Mouse (Mus musculus) layer of hippocampus, postnatal 10 days (tissue): ENCODE data around the gene Cmklr1. TPM values are rescaled to one million over a fixed set of nuclear protein-coding genes. Genes with fewer than 3 reads are reported as not detected.
A peak's percentile ranks its signal among the peaks of the same experiment; 100 is the strongest.

Experiments
- DNase-seq, 2 experiments: peaks; one replicate each; pipeline ENCODE4 v3.0.0; 2021; ENCODE audit warnings: low spot score in 2 of 2
- total RNA-seq, 2 experiments: library from RNA; stranded (reverse); gene quantifications; 2 replicates each; pipeline ENCODE4 v1.2.3; 2021

Gene Cmklr1
- total RNA-seq, 2 experiments from 2014 or later, result 3.6 to 5.4 TPM

DNA sequence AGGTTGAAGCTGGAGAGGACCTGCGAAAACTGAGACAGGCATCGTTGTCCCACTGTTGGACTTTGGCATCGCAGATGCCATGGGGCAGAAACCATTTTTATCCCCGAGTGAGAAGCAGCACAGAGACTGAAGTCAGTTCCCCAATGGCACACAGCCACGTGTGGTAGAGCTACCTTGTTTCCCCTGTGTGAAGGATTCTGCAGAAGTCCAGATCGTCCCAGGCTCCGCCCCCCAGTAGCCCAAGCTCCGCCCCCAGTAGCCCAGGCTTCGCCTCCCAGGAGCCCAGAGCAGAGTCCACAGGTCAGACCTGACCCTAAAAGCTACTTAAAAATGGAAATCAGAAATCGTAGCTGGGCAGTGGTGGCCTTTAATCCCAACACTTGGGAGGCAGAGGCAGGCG, 4.0 kb upstream of the Cmklr1 start:
- DNase-seq, result no peak

DNA sequence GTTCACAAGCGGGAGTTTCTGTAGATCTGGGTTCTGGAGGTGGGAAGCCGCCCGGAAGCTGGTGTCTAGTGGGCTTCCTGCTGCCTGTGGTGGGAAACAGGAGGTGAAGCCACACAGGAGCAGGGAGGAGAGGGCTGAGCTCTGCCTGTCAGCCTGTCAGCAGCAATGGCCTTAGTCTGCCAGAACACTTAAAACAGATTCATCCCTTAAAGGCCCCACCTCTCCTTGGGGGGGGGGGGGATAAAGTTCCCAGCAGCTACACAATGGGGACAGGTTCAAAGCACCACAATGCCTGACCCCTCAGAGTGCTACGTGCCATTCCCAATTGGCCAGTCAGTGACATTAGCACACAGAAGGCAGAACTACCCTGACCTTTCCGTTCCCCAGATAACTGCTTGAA, 2.0 kb upstream of the Cmklr1 start:
- DNase-seq, result no peak

DNA sequence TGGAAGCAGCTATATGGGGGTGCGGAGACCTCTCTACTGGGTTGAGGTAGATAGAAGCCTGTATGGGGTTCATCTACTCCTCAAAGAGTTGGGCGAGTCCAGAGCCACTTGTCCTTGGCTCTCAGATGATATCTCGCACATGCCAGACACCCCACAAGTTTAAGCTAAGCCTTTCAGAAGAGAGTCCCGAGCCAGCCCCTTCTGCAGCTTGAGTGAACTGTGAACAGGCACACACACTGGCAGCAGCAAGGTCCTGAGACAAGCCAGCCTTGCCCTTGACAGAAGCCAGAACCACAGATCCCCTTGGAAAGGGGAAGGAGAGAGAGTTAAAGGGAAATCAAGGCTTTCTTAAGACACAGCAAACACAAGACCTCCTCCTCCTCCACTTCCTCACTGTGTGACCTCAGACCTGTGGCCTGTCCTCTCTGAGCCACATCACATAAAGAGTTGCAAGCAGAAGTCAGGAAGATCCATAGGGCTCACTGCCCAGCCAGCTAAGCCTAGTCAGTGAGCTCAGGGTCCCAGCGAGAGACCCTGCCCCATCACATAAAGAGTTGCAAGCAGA, 1.5 kb downstream of the Cmklr1 start:
- DNase-seq, result no peak

DNA sequence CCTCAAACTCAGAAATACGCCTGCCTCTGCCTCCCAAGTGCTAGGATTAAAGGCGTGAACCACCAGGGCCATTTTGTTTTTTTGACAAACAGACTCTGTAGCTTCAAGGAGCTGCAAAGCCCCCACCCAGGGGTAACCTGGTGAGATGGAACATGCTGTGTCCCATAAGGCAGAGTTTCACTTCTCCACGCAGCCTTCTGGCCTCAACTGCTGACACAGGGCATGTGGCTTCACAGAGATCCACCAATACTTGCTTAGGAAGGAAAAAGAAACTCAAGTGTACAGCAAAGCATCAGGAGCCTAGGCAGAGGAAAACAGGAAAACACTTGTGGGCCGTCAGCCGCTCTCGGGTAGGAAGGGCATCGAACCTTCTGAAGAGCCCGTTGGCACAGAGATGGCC, 3.1 kb downstream of the Cmklr1 start:
- no peak for DNase-seq

DNA sequence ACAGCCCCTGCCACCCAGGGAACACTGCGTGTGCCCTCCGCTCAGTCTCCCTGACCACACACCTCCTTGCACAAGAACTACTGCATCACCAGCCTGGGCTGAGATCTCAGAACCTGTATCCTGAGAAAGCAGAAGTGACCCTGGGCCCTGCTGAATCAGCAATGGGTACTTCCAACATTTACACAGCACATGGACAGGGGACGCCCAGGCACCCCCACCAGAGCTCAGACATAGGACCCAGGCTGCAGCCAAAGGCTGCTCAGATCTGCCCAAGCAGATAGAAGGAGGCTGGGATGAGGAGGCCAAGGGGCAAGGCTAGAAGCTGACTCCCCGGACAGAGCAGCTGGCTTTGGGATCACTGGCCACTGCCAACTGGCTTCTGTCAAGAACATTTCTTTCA, 5.7 kb downstream of the Cmklr1 start:
- DNase-seq, result peak in 1 of 2 experiments; percentile 31

DNA sequence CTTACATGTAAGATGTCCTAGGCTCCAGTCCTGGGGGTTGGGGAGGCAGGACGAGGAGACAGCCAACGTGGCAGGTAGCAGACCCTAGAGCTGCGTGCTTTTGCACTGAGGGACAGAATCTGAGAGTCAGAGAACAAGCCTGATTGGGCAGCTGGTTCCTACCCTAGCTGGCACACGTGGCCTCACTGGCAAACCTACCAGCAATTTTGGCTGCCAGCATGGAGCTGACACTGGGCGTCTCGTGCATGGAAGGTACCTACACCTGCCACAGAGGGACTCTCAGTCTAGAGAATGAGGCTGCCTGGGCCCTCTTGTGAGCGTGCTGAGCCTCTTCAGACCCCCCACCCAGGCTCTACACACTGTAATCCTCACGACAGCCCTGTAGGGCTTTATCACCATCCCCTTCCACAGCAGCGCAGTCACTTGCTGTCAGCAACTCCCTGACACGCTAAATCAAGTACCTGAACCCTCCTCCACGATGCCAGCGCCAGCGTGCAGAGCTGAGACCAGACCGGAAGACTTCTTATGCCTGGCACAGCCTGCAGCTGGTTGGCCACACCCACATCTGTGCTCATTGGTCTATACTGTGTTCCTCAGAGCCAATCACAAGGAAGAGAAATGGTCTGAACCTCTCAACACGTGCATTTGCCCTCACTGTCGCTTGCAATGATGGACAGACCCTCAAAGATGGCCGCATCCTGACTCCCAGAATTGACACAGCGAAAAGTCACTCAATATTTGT, 6.9 kb downstream of the Cmklr1 start:
- DNase-seq, result peak; percentile 34 to 52

DNA sequence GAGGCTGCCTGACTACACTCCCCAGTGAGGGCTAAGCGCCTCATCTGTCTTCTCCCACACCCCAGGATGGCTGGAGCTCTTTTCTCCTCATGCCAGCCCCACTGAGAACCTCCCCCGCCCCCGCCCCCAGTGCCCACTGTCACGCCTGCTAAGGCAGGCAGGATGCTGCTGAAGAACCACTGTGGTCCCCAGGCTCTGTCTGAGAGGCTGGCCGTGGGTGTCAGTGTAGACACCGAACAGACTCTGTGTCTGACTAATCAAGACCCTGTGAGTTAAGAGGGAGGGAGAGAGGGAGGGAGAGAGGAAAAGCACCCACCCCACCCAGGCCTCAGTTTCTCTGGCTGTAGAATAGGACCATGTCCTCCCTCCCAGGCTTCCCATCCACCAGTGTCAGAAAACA, 9.2 kb downstream of the Cmklr1 start:
- DNase-seq, result no peak

DNA sequence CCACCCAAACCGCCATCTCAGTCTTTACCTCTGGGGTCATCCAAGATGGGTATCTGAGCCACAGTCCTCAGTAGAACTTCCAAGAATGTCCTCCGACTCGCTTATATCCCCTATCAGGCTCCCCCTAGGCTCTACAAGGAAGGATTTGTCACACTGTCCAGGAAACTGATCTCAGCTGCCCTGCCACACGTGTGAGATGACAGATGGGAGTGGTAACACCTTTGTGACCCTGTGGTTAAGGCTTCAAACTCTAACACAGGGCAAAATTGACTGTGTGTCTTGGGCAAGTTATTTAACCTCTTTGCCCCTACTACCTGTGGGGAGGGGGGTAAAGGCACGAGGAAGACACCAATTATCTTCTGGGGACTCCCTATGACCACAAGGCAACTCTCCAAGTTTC, 11.1 kb downstream of the Cmklr1 start:
- no peak for DNase-seq

DNA sequence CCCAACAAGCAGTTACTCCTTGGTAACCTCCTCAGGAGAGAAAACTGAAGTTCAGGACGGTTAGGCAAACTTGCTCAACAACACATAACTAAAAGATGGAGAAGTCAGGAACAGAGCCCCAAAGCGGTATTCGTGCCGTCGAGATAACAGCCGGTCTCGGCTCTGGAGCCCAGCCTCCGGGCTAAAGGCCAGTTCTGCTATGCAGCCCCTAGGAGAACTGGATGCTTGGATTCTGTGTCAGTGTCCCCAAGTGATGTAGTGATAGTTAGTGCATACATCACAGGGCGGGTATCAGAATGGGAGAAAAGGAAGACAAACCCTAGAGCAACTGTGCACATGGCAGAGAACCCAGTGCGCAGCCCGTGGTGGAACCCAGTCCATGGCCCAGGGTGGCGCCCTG, 12.2 kb downstream of the Cmklr1 start:
- DNase-seq, result no peak

DNA sequence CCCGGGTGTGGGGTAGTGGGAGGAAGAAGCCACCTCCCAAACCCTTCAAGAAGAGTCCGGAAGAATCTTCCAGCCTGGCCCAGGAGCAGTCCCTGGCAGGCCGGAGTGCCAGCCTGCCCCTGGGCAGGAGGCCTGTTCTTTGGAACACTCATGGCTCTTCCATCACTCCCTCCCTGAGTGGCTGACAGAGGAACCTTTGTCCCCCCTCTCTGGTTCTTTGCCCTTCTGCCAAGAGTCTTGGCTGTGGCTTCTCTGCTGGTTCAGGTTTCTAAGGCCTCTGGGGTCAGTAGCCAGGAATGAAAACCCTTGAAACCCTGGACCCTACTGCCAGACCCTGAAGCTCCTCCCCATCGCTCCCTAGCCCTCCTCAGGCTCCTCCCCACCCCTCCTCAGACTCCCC, 12.6 kb downstream of the Cmklr1 start:
- peak in 1 of 2 experiments; percentile 38 for DNase-seq

DNA sequence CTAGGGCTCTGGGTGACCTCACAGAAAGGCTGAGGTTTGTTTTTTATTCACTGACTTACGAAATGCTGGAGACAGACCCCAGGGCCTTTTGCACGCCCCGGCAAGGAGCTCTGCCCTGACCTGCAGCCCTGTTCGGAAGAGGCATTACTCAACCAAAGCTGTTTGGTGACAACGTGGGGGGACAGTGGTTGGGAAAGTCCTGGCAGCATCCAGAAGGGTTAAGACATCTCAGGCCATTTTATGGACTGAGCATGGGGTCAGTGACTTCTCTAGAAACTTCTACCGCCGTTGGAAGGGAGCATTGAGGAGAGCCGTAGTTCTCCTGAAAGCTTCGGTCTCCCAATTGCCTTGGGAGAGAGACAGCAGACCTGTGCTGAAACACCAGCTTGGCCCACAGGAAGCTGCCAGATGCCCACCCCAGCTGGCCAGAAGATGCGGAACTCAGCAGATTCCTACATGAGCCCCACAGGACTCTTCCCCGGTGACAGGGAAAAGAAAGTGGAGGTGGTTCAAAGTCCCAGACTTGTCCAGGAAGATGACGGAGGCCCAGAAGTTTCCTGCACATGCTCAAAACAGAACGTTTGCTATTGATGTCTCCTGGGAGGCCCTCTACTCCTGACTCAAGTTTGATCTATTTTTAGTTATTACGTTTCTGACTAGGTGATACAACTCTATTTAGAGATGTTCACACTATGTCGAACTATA, 14.2 kb downstream of the Cmklr1 start:
- no peak for DNase-seq

DNA sequence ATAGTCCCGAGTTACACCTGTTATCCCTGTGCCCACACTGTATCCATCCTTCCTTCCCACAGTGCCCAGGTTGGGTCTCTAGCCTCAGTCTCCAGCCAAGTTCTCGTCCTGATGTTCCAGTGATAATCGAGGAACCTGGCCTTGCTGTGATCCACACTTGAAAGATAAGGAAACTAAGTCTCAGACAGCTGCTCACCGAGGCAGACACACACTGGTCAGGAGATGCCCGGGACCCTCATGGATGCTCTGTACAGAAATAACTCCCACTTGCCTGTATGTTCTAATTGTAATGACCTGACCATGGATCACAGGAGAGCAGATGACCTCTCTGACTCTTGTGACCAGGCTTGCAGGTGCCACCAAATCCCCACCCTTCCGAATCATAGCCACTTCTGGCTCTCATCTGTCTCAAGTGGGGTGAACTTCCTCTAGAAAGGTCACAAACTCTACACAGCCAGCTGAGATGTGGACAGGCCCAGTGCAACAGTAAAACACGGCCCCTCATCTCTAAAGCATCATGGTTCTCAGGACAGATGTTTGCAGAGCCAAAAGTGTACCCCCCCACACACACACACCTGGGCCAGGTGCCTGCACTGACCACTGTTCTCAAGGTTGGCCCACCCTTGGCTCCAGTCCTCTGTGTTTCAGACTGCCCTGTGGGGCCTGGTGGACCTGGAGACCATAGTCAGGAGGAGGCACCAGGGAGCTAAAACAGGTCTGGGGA, 15.2 kb downstream of the Cmklr1 start:
- DNase-seq, result no peak

DNA sequence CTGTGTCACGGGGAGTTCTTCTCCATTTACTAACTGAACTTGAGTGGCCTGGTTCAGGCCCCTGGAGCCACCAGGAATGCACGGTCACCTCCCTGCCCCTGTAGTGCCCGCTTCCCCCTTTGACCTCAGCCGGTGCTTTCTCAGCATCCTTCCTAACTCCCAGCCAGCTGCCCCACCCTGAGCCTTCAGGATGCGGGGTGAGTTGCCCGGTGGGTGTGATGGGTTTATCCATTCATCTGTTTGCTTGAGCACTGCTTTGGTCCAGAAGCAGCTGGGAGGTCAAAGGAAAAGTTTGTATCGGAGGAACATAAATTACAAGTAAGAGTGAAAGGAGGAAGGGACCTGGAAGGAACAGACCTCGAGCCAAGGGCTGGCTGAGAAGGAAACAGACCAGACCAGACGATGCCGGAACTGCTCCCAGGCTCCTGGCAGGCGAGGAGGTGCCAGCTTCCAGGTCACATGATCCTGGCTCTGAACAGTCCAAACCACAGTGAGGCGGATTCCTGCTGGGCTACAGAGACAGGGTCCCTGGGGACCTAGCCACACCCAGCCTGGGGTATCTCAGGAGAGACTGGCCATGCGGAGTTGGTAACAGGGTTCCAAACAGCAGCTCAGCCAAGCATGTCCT, 16.1 kb downstream of the Cmklr1 start:
- DNase-seq, result peak; percentile 61 to 68

DNA sequence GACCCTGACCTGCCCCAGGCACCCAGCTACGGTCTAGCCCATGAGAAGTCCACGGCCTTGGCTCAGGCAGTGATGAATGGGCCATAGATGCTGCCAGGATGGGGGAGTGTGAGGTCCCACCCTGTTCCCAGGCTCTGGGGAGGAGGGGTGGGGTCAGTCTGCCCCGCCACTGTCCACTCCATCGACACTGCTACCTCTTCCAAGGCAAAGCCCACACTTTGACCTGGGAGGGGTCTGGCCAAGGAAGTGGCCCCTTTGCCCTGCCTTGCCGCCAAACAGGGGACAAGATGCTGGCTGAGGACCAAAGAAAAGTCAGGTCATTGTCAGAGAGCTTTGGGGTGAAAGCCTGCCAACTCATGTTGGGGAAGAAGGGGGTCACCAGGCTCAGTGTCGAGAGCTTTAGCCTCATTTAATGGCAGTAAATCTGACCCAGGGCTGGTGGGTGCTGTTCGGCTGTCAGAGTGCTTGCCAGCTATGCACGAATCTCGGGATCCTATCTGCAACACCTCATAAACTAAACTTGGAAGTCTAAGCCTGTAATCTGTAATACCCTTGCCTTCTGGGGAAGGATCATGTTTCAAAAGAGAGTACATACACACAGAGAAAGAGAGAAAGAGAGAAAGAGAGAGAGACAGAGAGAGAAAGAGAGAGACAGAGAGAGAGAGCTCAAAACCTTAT, 17.1 kb downstream of the Cmklr1 start:
- no peak for DNase-seq

DNA sequence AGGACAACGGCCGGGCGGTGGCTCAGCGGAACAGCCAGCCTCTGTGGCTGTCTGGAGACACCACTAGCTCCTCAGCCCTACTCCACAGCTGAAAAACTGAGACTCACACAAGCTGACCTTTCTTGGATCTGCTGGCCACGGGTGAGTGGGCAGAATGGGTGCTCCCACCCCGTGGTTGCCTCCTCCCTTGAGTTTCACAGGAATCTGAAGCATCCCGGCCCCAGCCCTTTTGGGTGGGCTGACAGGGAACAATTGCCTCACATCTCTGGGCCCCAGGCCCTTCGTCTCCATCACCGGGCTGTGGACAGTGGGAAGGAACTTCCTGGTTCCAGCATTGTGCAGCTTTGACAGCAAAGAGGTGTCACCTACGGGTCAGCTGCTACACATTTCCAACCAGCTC, 20.1 kb downstream of the Cmklr1 start:
- DNase-seq, result no peak

DNA sequence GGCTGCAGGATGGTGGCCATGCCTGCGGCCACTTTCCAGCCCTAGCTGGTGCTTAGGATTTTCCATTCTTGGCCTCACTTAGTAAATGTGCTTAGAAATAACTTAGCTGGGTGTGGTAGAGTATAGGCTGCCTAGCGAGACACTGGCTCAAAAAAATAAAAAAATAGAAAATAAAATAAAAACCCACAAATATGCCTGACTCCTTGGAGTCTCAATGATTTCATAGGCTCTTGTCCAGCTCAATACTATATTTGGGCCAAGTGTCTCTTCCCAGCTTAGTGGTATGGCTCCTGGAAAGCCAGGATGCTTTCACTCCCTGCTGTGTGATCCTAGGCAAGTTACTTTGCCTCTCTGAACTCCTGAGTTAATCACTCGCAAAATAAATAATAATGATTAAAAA, 21.0 kb downstream of the Cmklr1 start:
- DNase-seq, result no peak

DNA sequence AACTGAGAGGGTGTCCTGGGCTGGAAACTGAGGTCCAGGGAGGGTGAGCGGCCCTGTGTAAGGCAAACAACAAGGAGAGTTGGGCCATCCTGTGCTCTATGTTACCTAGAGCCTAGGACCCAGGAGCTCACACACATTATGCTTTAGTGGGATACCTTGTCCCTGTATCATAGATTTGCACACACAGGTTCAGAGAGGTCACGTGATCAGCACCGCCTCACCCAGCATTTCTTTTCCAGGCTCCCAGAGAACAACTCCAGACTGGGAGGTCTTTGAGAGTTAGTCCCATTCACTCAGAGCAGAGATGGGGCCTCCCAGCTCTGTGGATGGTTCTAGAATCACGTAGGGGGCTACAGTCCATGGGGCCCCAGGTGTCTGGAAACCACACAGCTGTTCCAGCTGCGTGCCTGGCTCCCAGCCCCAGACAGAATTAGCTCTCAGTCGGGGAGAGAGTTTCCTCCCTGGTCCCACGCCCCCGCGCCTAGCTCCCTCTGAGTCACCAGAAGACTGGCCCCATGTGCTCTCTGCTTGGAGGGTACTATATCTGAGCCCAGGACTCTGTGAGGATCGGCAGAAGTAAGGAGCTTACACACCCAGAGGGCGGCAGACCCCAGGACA, 22.3 kb downstream of the Cmklr1 start:
- no peak for DNase-seq

DNA sequence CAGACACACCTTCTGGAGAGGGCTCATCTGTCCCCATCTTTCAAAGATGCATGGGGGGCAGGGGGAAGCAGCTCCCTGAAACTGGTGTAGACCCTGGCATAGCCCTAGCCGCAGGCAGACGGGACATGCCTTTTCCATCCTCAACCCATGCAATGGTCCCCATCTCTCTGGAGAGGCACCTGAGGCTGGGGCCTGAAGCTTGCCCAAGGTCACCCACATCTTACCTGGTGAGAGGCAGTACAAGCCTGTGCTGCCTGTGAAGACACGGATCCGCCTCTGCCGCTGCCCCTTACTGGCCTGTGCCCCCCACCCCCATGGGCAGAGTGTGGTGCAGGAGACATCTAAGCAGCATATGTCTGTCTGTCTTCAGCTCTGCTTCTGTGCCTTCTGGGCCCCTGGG, 23.2 kb downstream of the Cmklr1 start:
- no peak for DNase-seq

DNA sequence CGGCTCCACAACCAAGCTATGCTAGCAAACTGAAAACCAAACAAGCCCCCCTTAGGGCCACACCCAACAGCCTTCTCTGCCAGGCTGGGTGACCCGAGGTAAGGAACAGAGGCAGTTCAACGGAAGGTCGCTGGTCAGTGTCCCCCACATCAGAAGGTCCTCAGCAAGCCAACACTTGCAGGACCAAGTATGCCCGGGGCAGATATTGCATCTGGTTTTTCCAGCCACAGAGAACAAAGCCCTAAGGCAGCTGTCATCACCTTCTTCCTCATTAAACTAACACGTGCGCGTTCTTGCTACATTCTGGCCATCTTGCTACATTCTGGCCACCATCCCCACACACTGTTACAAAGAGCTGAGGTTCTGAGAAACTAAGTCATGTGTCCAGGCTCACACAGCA, 23.9 kb downstream of the Cmklr1 start:
- no peak for DNase-seq

DNA sequence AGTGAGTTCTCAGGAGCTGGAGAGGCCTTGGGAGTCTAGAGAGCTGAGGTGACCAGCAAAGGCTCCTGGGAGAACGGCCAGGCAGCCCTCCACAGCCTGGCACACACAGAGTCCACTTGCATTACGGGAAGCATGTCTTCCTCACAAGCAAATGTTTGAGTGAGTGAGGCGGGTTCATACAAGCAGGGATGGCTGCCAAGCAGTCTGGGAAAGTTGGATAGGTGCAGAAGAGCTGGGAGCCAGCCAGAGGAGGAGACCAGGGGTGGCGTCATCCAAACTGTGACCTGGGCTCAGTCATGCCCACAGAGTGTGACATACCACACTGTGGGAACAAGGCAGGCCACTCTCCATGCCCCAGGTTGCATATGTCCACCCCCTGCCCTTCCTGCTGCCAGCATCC, 25.2 kb downstream of the Cmklr1 start:
- no peak for DNase-seq

DNA sequence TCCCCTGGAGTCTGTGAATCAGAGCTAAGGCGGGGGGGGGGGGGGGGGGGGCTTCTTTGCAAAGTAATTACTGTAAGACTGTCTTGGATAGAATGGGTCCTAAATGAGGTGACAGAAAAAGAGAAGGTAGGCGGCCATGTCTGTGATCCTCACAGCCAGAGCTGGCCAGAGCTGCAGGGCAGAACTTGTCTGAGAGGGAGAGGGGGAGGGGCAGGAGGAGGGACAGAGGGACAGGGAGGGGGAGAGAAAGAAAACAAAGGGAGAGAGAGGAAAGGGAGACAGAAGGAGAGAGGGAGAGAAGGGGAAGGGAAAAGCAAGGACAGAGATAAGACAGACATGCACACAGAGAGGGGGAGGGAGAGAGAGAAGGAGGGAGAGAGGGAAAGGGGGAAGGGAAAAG, 27.2 kb downstream of the Cmklr1 start:
- DNase-seq, result no peak
